Mouse (Mus musculus): ENCODE measurements around the gene Depdc1b.

- no peak for TF ChIP-seq CTCF (IDR thresholded peaks at IDR 0.05; ENCODE audit: borderline replicate concordance, control insufficient read depth, extremely low read depth, insufficient read depth, low read length, poor library complexity)
- TF ChIP-seq POLR2A (IDR thresholded peaks at IDR 0.05; ENCODE audit: control insufficient read depth, extremely low read depth, insufficient read depth, low read length, poor library complexity), result no peak
These were observed 10.9 kb downstream of the Depdc1b start for GRCm38 (mm10) chr13:108327047-108327446.
